Mouse (Mus musculus) hindlimb bud, embryonic 11.5 days (tissue): ENCODE data around the gene Psmb9.

Experiments used
- DNase-seq: peaks from one replicate; pipeline ENCODE4 v3.0.0-alpha.2; 2012; ENCODE audit warnings: low read depth, low spot score; ENCODE audit errors: extremely low spot score

The Psmb9 gene

GRCm38 (mm10) chr17:34206731-34207130 lies 19.2 kb upstream of the Psmb9 start:
- DNase-seq, result no peak

GRCm38 (mm10) chr17:34205746-34206176 lies 18.2 kb upstream of the Psmb9 start:
- no peak for DNase-seq

GRCm38 (mm10) chr17:34205021-34205745 lies 17.6 kb upstream of the Psmb9 start:
- no peak for DNase-seq

GRCm38 (mm10) chr17:34204303-34205010 lies 16.9 kb upstream of the Psmb9 start:
- no peak for DNase-seq

- no peak for DNase-seq
Measured at GRCm38 (mm10) chr17:34203444-34203843, 15.9 kb upstream of the Psmb9 start, which contains the start of gene Tap2. TSS of gene Tap2 (plus strand) at chr17:34203527.

GRCm38 (mm10) chr17:34202760-34203442 lies 15.3 kb upstream of the Psmb9 start:
- no peak for DNase-seq

- DNase-seq, result no peak
Measured at GRCm38 (mm10) chr17:34201506-34202055, 14.0 kb upstream of the Psmb9 start.

- no peak for DNase-seq
Measured at GRCm38 (mm10) chr17:34200772-34201505, 13.4 kb upstream of the Psmb9 start.

- DNase-seq, result no peak
Measured at GRCm38 (mm10) chr17:34200047-34200446, 12.5 kb upstream of the Psmb9 start.

GRCm38 (mm10) chr17:34199050-34199619 lies 11.6 kb upstream of the Psmb9 start:
- no peak for DNase-seq

GRCm38 (mm10) chr17:34198521-34198912 lies 11.0 kb upstream of the Psmb9 start:
- DNase-seq, result no peak

GRCm38 (mm10) chr17:34197904-34198520 lies 10.4 kb upstream of the Psmb9 start:
- DNase-seq, result no peak

- peak; percentile 53 for DNase-seq
Measured at GRCm38 (mm10) chr17:34196941-34197894, 9.7 kb upstream of the Psmb9 start, which contains the start of gene Psmb8. TSS of gene Psmb8 (plus strand) at chr17:34197721.

GRCm38 (mm10) chr17:34196491-34196890 lies 8.9 kb upstream of the Psmb9 start:
- no peak for DNase-seq

GRCm38 (mm10) chr17:34194723-34195122 lies 7.2 kb upstream of the Psmb9 start:
- no peak for DNase-seq

- DNase-seq, result no peak
Measured at GRCm38 (mm10) chr17:34193468-34193867, 5.9 kb upstream of the Psmb9 start.

- DNase-seq, result no peak
Measured at GRCm38 (mm10) chr17:34192852-34193251, 5.3 kb upstream of the Psmb9 start.

- DNase-seq, result no peak
Measured at GRCm38 (mm10) chr17:34188986-34189385, 1.4 kb upstream of the Psmb9 start.

- no peak for DNase-seq
Measured at GRCm38 (mm10) chr17:34188010-34188409, 446 bp upstream of the Psmb9 start.
